Mouse (Mus musculus): ENCODE results near the gene Sec14l5.
"Not testable (repeated sequence)": the region's sequence is repeated elsewhere in the genome, so short reads cannot be mapped to it uniquely, and the experiment has no call there.

DNA sequence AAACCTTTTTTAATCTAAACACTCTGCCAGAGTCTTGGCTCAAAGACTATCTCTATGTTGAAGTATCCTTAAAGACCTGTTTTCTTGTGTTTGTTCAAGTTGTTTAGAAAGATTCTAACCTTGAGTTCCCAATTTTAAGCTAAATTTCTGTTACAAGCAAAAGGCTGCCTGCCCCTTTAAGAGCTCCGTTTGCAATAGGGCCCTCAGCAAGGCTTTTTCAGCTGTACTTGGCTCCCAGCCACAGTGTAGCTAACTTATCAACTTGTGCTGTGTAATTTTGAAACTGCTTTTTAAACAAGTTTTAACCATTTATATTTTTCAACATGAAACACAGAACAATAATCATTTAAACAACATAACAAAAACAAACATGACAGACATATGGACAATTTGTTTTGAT, 79.6 kb downstream of the Sec14l5 start:
- not testable (repeated sequence) for TF ChIP-seq CTCF (IDR thresholded peaks at IDR 0.05; ENCODE audit: low read depth, low read length); POLR2A (IDR thresholded peaks at IDR 0.05; ENCODE audit: extremely low read depth, insufficient read depth, low read length)
